ENCODE assay signal across 16 mouse cellular contexts in genomic region chr3:51533573-51533972, GRCm38 (mm10).
A peak's percentile ranks its signal among the peaks of the same experiment; 100 is the strongest.
DNase-seq lines count a peak whose midpoint lies in the region.
"Had no signal": no experiment of that assay in that cellular context is flagged by ENCODE, and none has a peak within 500 bp of the region (broad histone marks: within the 10 kb centered on the region; RNA-seq: fewer than 3 reads in every experiment).

No protein-coding gene starts in this region.

- DNase-seq in cerebellum, postnatal 14 days, result peak; percentile 51 to 52
- no peak for DNase-seq in cerebellum, adult 8-10 months
- peak; percentile 25 for DNase-seq in R1 (ENCODE audit: low read depth, low spot score)
- DNase-seq in Muller cell, postnatal 12 days (ENCODE audit: inconsistent ontology term), result no peak
- DNase-seq: adrenal gland, adult 2 months; adrenal gland, adult 8-10 months; adrenal gland, postnatal 10 days; adrenal gland, postnatal 14 days; adrenal gland, postnatal 25 days; adrenal gland, postnatal 36 days; B cell, adult 2 months; cerebellum, adult 11 months; cerebellum, adult 11-12 months; cerebellum, adult 18-20 months; cerebellum, adult 2 months; cerebellum, adult 9-10 months had no signal

Comparison
In these comparisons a context has a peak if more than half of its experiments do, and no peak if none do; other contexts are left out.
1. DNase-seq: peak in cerebellum, postnatal 14 days (2 of 2) and R1 (single experiment); none in cerebellum, adult 8-10 months (single experiment) and Muller cell, postnatal 12 days (single experiment).